Mouse (Mus musculus): Measurements from ENCODE around the gene Ripor2. TPM values are rescaled to one million over a fixed set of nuclear protein-coding genes. Genes with fewer than 3 reads are reported as not detected.

Gene Ripor2
- polyA plus RNA-seq, 1 experiment from 2014 or later: 0.70 TPM

DNA sequence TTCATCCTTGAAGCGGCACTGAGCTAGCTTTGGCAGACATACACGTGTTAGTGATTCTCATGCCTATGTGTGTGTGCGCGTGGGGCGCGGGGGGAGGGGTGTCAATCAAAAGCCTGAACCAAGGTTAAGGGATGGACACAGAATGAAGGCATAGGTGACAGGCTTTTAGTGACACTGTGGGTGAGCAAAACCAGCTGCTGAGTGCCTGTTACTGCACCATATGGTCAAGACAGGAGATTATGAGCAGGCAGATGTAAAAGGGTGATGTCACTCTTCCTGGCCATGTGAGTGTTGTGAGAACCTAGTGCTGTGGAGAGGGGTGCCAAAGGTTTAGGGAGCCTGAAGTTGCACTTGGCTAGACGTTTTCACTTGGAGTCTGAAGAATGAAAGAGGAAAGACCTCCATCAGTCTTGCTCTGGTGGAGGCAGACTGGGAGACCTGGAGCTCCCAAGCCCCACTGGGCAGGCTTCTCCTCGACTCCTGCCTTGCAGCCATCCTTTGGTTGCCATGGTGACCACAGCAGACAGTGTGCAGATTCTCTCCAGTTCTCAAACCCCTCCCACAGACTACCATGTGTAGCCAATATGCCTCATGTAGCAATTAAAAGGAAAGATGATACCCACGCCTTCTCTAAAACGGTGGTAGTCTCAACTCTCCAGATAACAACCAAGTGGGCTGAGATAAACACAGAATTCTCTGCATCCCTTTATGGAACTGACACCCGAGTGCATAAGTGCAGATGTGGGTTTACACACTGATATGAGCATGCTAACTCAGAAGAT is 5.5 kb upstream of the Ripor2 start:
- H3K27ac ChIP-seq (ENCODE audit: low read depth, low read length): no peak overlapping the region
- no peak for ATAC-seq
- H3K36me3 ChIP-seq (ENCODE audit: control insufficient read depth, insufficient read depth): no peaks in the 10 kb centered on the region
- no peaks in the 10 kb centered on the region for H3K27me3 ChIP-seq (replicated peaks; ENCODE audit: control insufficient read depth, insufficient read depth, low read length)
- no peak overlapping the region for H3K4me3 ChIP-seq (ENCODE audit: low read depth, low read length)
- H3K9me3 ChIP-seq (ENCODE audit: control insufficient read depth): no peaks in the 10 kb centered on the region
- H3K9ac ChIP-seq (ENCODE audit: low read depth, low read length): no peak overlapping the region
- TF ChIP-seq CTCF (IDR thresholded peaks at IDR 0.05; ENCODE audit: low read depth): no peak
- 49% methylated on average over 11 of the region's 11 CpGs for WGBS
- H3K4me2 ChIP-seq (replicated peaks; ENCODE audit: low read depth): no peak overlapping the region
- H3K4me1 ChIP-seq (replicated peaks; ENCODE audit: control insufficient read depth, insufficient read depth, low read length): no peaks in the 10 kb centered on the region

- no peak for TF ChIP-seq CTCF (IDR thresholded peaks at IDR 0.05; ENCODE audit: low read depth)
- Histone ChIP-seq H3K4me2 (replicated peaks; ENCODE audit: low read depth) (no peak overlapping the region), H3K27ac (ENCODE audit: low read depth, low read length) (no peak overlapping the region), H3K9ac (ENCODE audit: low read depth, low read length) (no peak overlapping the region), H3K27me3 (replicated peaks; ENCODE audit: control insufficient read depth, insufficient read depth, low read length) (no peaks in the 10 kb centered on the region), H3K36me3 (ENCODE audit: control insufficient read depth, insufficient read depth) (no peaks in the 10 kb centered on the region), H3K4me3 (ENCODE audit: low read depth, low read length) (no peak overlapping the region), H3K9me3 (ENCODE audit: control insufficient read depth) (no peaks in the 10 kb centered on the region), H3K4me1 (replicated peaks; ENCODE audit: control insufficient read depth, insufficient read depth, low read length) (no peaks in the 10 kb centered on the region)
- ATAC-seq: no peak
Measured at GRCm38 (mm10) chr13:24578317-24578716, 3.7 kb upstream of the Ripor2 start.

DNA sequence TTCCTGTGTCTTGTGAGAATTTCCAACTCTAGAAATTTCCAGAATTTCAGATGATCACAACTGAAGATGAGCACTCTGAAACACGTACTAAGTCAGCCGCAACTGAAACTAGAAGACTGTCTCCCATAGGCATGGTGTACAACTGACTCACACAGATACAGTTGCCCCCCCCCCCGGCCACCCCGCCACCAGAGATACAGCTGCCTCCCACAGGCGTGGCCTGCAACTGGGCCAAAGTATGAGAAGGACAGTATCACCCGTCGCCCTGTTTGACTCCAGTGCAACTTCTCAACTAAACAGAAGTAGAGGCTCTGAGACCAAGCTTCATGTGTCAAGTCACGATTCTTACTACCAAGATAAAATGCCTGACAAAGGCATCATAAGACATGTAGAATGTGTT is 1.2 kb upstream of the Ripor2 start:
- Histone ChIP-seq H3K27ac (ENCODE audit: low read depth, low read length) (no peak overlapping the region), H3K4me2 (replicated peaks; ENCODE audit: low read depth) (no peak overlapping the region), H3K4me3 (ENCODE audit: low read depth, low read length) (no peak overlapping the region), H3K36me3 (ENCODE audit: control insufficient read depth, insufficient read depth) (no peaks in the 10 kb centered on the region), H3K27me3 (replicated peaks; ENCODE audit: control insufficient read depth, insufficient read depth, low read length) (no peaks in the 10 kb centered on the region), H3K9me3 (ENCODE audit: control insufficient read depth) (no peaks in the 10 kb centered on the region), H3K9ac (ENCODE audit: low read depth, low read length) (no peak overlapping the region), H3K4me1 (replicated peaks; ENCODE audit: control insufficient read depth, insufficient read depth, low read length) (no peaks in the 10 kb centered on the region)
- no peak for TF ChIP-seq CTCF (IDR thresholded peaks at IDR 0.05; ENCODE audit: low read depth)
- ATAC-seq: no peak
- 66% methylated on average over 8 of the region's 8 CpGs for WGBS

DNA sequence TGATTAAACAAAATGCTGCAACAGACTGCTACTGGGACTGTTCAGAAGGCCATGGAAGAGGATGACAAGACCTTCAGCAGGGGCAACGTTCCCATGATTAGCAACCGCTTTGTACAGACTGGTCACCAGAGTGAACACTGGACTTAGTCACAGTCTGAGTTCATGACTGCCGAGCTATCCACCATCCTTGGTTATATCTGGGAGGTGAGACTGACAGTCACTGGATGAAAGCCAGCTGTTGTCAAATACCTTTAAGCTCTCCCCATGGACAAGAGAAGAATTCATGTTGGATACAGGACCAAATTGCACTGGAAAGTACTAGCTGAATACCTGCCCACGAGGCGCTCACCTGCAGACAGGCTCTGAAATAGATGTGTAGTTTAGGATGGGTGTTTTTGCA is 2.4 kb downstream of the Ripor2 start:
- ATAC-seq: no peak
- no peak overlapping the region for H3K4me3 ChIP-seq (ENCODE audit: low read depth, low read length)
- H3K4me2 ChIP-seq (replicated peaks; ENCODE audit: low read depth): no peak overlapping the region
- TF ChIP-seq CTCF (IDR thresholded peaks at IDR 0.05; ENCODE audit: low read depth): no peak
- WGBS: 87% methylated on average over 5 of the region's 5 CpGs
- H3K9ac ChIP-seq (ENCODE audit: low read depth, low read length): no peak overlapping the region
- H3K27me3 ChIP-seq (replicated peaks; ENCODE audit: control insufficient read depth, insufficient read depth, low read length): no peaks in the 10 kb centered on the region
- H3K36me3 ChIP-seq (ENCODE audit: control insufficient read depth, insufficient read depth): no peaks in the 10 kb centered on the region
- no peaks in the 10 kb centered on the region for H3K9me3 ChIP-seq (ENCODE audit: control insufficient read depth)
- H3K27ac ChIP-seq (ENCODE audit: low read depth, low read length): no peak overlapping the region
- H3K4me1 ChIP-seq (replicated peaks; ENCODE audit: control insufficient read depth, insufficient read depth, low read length): no peaks in the 10 kb centered on the region

DNA sequence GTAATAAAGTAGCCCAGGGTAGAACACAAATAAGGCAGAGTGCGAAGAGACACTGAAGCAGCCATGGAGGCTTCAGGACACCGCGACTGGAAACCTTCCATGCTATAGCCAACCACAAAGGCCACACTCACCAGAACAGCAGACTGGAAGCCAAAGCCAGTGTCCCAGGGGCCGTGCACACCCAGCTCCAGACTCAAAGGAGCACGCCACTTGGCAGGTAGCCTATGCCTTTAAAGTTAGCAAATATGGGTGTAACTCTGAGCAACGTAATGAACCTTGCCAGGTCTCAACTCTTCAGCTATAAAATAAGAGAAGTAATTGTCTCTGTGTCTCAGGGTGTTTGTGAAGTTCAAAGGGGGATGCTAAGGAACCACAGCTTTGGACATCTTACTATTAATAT is 2.9 kb downstream of the Ripor2 start:
- Histone ChIP-seq H3K4me1 (replicated peaks; ENCODE audit: control insufficient read depth, insufficient read depth, low read length) (no peaks in the 10 kb centered on the region), H3K4me2 (replicated peaks; ENCODE audit: low read depth) (no peak overlapping the region), H3K27me3 (replicated peaks; ENCODE audit: control insufficient read depth, insufficient read depth, low read length) (no peaks in the 10 kb centered on the region), H3K9me3 (ENCODE audit: control insufficient read depth) (no peaks in the 10 kb centered on the region), H3K9ac (ENCODE audit: low read depth, low read length) (no peak overlapping the region), H3K27ac (ENCODE audit: low read depth, low read length) (no peak overlapping the region), H3K4me3 (ENCODE audit: low read depth, low read length) (no peak overlapping the region), H3K36me3 (ENCODE audit: control insufficient read depth, insufficient read depth) (no peaks in the 10 kb centered on the region)
- no peak for TF ChIP-seq CTCF (IDR thresholded peaks at IDR 0.05; ENCODE audit: low read depth)
- WGBS: 77% methylated on average over 6 of the region's 6 CpGs
- ATAC-seq: no peak

DNA sequence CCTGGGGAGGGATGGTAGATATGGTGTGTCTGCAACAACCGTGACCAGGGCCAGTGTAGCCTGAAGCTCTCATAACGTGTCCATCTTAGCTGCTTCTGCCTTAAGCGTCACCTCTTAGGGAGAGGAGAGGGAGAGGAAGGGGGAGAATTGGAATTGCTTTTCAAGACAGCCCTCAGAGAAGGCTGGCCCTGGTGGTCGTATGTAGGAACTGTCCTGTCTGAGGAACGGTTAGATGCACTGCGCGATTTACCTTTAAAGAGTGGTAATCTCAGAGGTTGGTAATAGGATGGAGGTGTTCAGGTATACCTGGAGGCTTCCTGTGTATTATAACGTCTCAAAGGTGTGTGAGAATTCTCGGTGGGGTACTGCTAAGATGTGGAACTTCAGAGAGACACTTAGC is 3.4 kb downstream of the Ripor2 start:
- H3K36me3 ChIP-seq (ENCODE audit: control insufficient read depth, insufficient read depth): no peaks in the 10 kb centered on the region
- no peaks in the 10 kb centered on the region for H3K27me3 ChIP-seq (replicated peaks; ENCODE audit: control insufficient read depth, insufficient read depth, low read length)
- H3K4me3 ChIP-seq (ENCODE audit: low read depth, low read length): no peak overlapping the region
- no peak overlapping the region for H3K9ac ChIP-seq (ENCODE audit: low read depth, low read length)
- no peak for ATAC-seq
- 67% methylated on average over 9 of the region's 9 CpGs for WGBS
- H3K9me3 ChIP-seq (ENCODE audit: control insufficient read depth): no peaks in the 10 kb centered on the region
- H3K4me2 ChIP-seq (replicated peaks; ENCODE audit: low read depth): no peak overlapping the region
- H3K27ac ChIP-seq (ENCODE audit: low read depth, low read length): no peak overlapping the region
- TF ChIP-seq CTCF (IDR thresholded peaks at IDR 0.05; ENCODE audit: low read depth): peak; percentile 31; the same call in 1 of the 2 replicates
- no peaks in the 10 kb centered on the region for H3K4me1 ChIP-seq (replicated peaks; ENCODE audit: control insufficient read depth, insufficient read depth, low read length)

All from intestine, postnatal 0 days (tissue).